Mouse (Mus musculus): ENCODE data around the gene Tmed9.
"Not testable (repeated sequence)": the region's sequence is repeated elsewhere in the genome, so short reads cannot be mapped to it uniquely, and the experiment has no call there.

The Tmed9 gene

GRCm38 (mm10) chr13:55606899-55607623, 33.5 kb downstream of the Tmed9 start:
- no peak for DNase-seq (ENCODE audit: low read depth, low spot score)

GRCm38 (mm10) chr13:55607624-55608006, 34.1 kb downstream of the Tmed9 start:
- DNase-seq (ENCODE audit: low read depth, low spot score), result no peak

DNA sequence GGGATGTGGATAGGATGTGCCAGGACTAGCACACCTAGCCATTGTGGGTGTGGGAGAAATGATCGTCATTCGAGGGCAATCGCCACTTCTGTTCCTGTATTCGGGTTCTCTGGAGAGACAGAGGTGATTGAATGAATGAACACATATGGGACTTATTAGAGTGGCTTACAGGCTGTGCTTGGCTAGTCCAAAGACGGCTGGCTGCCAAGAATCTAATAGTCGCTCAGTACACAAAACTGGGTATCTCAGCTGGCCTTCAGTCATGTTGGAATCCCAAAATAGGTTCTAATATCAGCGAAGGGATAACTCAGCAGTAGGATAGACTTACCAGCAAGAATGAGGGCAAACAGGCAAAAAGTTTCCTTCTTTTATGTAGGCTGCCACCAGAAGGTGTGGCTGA, 38.5 kb downstream of the Tmed9 start:
- peak; percentile 51 for DNase-seq (ENCODE audit: low read depth, low spot score)

DNA sequence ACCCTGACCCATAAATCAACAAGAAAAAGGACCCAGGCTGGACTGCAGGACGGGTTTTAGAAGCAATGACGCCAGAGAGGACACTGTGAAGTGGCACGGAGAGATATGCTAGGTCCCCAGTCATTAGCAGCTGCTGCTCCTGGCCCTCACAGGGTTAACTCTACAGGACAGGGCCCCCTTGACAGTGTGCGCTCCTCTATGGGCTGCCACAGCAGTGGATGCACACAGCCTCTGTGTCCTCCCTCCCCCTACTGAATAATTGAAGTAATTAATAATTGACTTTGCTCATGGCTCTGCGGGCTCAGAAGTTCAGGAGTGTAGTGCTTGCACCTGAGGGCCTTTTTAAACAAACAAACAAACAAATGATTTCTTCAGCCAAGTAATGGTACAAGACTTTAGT, 39.9 kb downstream of the Tmed9 start:
- DNase-seq (ENCODE audit: low read depth, low spot score), result no peak

DNA sequence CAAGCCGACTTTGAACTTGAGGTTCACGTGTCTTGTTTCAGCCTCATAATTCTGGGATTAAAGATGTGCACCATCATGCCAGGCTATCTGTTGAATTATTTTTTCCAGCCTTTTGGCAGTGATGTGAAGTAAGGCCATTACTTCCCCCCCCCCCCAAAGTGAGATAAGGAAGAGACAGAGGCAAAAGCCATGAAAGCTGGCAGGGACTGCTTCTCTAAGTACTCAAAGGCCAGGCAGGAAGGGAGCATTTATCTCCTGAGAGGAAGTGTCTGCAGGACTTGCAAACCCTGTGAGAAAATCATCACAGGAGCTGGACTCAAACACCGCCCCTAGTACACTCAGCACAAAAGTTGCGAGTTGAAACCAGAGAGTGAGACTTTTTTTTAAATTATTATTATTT, 45.8 kb downstream of the Tmed9 start:
- no peak for DNase-seq (ENCODE audit: low read depth, low spot score)

- DNase-seq (ENCODE audit: low read depth, low spot score), result no peak
Observed at GRCm38 (mm10) chr13:55620275-55620674, 46.7 kb downstream of the Tmed9 start.

GRCm38 (mm10) chr13:55622156-55622648, 48.7 kb downstream of the Tmed9 start:
- DNase-seq (ENCODE audit: low read depth, low spot score), result not testable (repeated sequence)

- DNase-seq (ENCODE audit: low read depth, low spot score), result peak; percentile 94
Observed at GRCm38 (mm10) chr13:55622649-55623541, 49.4 kb downstream of the Tmed9 start, which contains the start of gene Caml. Gene Caml (plus strand): TSS chr13:55623005.

DNA sequence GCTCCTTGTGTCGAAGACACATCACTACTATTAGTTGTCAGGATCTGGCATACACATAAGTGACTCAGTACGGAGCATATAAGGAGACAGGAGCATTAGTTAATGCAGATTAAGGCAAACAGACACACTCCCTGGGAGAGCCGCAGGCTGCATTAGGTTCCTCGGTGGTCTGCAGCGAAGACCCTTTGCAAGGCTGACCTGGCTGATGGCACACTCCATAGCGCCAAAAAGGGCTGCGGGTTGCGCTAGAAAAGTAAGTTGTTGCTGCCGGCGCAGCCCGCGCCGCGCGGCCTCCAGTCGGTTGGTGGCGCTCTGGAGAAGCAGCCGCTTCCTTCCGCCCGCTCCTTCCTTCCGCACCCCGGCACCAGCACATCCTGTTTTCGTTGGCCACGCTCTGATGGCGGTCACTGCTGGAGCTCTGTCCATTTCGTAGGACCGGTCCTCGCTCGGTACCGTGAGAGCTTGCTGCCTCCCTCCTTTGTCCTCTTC, 61.2 kb downstream of the Tmed9 start, which contains the start of gene Ddx46:
Gene Ddx46 (plus strand): TSS at position 389 of the 489 bp plus-strand sequence.
- DNase-seq (ENCODE audit: low read depth, low spot score), result peak; percentile 85

- DNase-seq (ENCODE audit: low read depth, low spot score), result peak; percentile 12
Observed at GRCm38 (mm10) chr13:55635146-55635571, 61.6 kb downstream of the Tmed9 start.

DNA sequence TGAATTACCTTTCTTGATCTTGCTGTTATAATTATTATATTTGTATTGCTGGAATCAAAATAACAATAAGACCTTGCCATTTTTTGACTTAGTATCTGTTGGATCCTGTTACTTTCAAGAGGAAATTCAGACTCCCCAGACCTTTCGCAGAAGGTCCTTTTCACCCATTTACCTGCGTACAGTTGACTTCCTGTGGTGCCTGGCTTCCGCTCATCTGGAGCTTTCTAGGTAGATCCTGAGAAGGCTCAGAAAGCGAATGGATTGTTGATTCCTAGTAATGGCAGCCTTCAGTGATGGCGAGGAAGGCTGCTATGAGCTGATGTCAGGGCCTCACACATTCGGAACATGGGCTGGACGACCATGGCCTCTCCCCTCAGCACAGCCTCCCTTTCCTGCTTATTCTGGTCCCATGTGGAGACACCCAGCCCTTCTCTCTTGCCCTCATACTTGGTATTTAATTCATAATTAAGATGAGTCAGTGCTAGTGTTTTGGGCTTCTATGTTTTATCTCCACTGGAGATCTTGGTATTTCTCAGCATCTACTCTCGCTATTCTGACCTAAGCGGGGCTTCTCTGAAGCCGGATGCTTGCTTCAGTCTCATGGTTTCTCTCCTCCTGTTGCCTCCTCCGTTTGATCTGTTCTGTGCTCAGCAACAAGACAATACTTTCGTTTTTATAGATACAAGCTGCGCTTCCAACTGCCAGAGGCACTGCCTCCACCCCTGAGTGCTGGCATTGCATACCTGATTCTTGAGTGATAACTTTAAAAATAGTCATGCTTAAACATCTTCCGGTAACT, 62.9 kb downstream of the Tmed9 start:
- DNase-seq (ENCODE audit: low read depth, low spot score), result no peak

DNA sequence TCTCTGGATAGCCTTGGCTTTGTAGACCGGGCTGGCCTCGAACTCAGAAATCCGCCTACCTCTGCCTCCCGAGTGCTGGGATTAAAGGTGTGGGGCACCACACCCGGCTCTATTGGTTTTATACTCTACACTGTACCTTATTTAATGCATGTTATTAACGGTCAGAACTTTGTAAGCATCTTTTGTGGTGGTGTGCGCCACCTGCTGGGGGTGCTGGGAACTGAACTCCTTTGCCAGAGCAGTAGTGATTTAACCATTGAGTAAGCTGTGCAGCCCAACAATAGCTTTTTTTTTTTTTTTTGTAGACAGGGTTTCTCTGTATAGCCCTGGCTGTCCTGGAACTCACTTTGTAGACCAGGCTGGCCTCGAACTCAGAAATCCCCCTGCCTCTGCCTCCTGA, 66.9 kb downstream of the Tmed9 start:
- DNase-seq (ENCODE audit: low read depth, low spot score), result peak; percentile 93

DNA sequence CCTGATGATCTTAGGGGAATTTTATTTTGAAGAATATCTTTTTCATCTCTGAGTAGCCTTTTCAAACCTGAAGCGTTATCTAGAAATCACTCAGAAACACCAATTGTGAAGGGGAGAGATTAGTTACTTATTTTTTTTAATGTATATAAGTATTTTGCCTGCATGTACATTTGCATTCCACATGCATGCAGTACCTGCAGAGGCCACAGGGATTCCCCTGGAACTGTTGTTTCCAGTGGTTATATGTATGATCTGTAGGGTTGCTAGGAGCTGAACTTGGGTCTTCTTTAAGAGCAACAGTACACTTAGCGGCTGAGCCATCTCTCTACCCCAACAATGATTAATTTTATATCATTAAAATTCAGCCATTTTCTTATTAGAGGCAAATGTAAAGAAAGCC, 71.0 kb downstream of the Tmed9 start:
- DNase-seq (ENCODE audit: low read depth, low spot score), result peak; percentile 68
